In the genomic region with DNA sequence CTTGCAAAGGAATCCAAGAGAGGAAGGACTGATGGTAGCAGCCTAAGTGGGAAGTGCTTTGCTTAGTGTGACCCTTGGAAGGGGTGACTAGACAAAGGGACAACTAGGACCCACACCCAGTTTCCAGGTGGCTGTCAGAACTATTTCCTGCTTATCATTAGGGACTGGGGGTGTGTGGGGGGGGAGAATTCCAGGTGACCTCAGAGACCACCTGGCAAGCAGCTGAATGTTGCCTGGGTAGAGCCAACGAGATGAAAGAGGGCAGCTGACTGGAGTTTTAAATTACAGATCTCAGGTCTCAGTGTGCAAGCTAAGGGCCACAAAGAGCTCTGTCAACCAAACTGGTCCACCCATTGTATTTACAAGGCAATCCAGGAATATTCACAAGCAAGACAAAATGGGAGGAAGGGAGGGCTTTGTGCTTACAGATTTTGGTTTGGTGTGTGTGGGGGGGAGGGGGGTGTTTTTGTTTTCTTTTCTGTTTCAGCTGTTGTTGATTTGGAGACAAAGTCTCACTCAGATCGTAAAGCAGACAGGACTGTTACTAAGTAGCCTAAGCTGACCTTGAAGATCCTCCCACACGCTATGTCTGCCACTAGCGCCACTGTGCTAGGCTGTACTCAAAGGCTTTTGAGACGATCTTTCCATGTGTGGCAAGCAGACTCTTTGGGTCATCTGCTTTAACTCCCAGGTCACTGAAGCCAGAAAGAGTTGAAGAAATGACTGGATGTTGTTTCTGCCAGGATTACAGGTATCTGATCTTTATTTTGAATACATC, we compare ENCODE assay signal across 30 mouse cellular contexts. TPM values are rescaled to one million over a fixed set of nuclear protein-coding genes. Genes with fewer than 3 reads are reported as not detected.
DNase-seq lines count a peak whose midpoint lies in the region; ATAC-seq lines count a peak whose summit lies in the region.
"Had no signal": no experiment of that assay in that cellular context is flagged by ENCODE, and none has a peak within 500 bp of the region (broad histone marks: within the 10 kb centered on the region; RNA-seq: fewer than 3 reads in every experiment).

No protein-coding gene starts in this region.

- H3K27me3 ChIP-seq in hindbrain, embryonic 10.5 days (ENCODE audit: insufficient read depth, poor library complexity, severe bottlenecking): no peaks in the 10 kb centered on the region
- H3K27me3 ChIP-seq in hindbrain, embryonic 16.5 days (replicated peaks; ENCODE audit: control insufficient read depth, insufficient read depth, low read length): no peaks in the 10 kb centered on the region
- H3K27me3 ChIP-seq: embryonic facial prominence, embryonic 13.5 days; forebrain, embryonic 13.5 days; hindbrain, embryonic 13.5 days; limb, embryonic 13.5 days; lung, embryonic 15.5 days; midbrain, embryonic 12.5 days; stomach, embryonic 15.5 days had no signal

- H3K36me3 ChIP-seq in hindbrain, embryonic 10.5 days: no peaks in the 10 kb centered on the region
- H3K36me3 ChIP-seq in hindbrain, embryonic 16.5 days (ENCODE audit: control insufficient read depth, insufficient read depth, low read length): no peaks in the 10 kb centered on the region
- H3K36me3 ChIP-seq: embryonic facial prominence, embryonic 13.5 days; hindbrain, embryonic 13.5 days; limb, embryonic 13.5 days; lung, embryonic 15.5 days; midbrain, embryonic 12.5 days; stomach, embryonic 15.5 days had no signal

- H3K4me3 ChIP-seq in hindbrain, embryonic 10.5 days: no peak overlapping the region
- H3K4me3 ChIP-seq in hindbrain, embryonic 16.5 days (ENCODE audit: low read length): no peak overlapping the region
- H3K4me3 ChIP-seq: embryonic facial prominence, embryonic 13.5 days; forebrain, embryonic 13.5 days; hindbrain, embryonic 13.5 days; limb, embryonic 13.5 days; lung, embryonic 15.5 days; midbrain, embryonic 12.5 days; stomach, embryonic 15.5 days had no signal

- 36% methylated on average over 5 of the region's 5 CpGs for WGBS in hindbrain, embryonic 10.5 days
- WGBS in hindbrain, embryonic 16.5 days: 37% methylated on average over 5 of the region's 5 CpGs

- H3K27ac ChIP-seq in hindbrain, embryonic 10.5 days: peak overlapping the region; percentile 35; the same call in 1 of the 2 replicates
- no peak overlapping the region for H3K27ac ChIP-seq in hindbrain, embryonic 16.5 days (ENCODE audit: low read depth, low read length)
- H3K27ac ChIP-seq: embryonic facial prominence, embryonic 13.5 days; forebrain, embryonic 13.5 days; hindbrain, embryonic 13.5 days; limb, embryonic 13.5 days; lung, embryonic 15.5 days; midbrain, embryonic 12.5 days; stomach, embryonic 15.5 days had no signal

- no peak for DNase-seq in hindbrain, embryonic 10.5 days (ENCODE audit: low spot score)
- peak; percentile 70 for DNase-seq in testis, postnatal 14 days (ENCODE audit: low spot score)
- DNase-seq in testis, postnatal 10 days (ENCODE audit: low spot score): no peak
- peak; percentile 26 for DNase-seq in embryo, embryonic 11 days
- no peak for DNase-seq in spleen, postnatal 10 days (ENCODE audit: low spot score in 2 of 2)
- no peak for DNase-seq in adrenal gland, postnatal 10 days
- no peak for DNase-seq in Muller cell, postnatal 12 days (ENCODE audit: inconsistent ontology term)
- DNase-seq: adrenal gland, postnatal 25 days; cerebellum, adult 11-12 months; cerebellum, postnatal 10 days; gastrocnemius, postnatal 36 days; heart, adult 18-20 months; heart, postnatal 36 days; kidney, postnatal 14 days; right cerebral cortex, postnatal 14 days; thymus, adult 18-20 months; thymus, postnatal 25 days had no signal

- peaks cover 12% of the 10 kb centered on the region for H3K4me1 ChIP-seq in hindbrain, embryonic 10.5 days (replicated peaks)
- no peaks in the 10 kb centered on the region for H3K4me1 ChIP-seq in hindbrain, embryonic 16.5 days (ENCODE audit: control insufficient read depth, insufficient read depth, low read depth, low read length)
- H3K4me1 ChIP-seq: lung, embryonic 15.5 days; stomach, embryonic 15.5 days had no signal

- ATAC-seq in hindbrain, embryonic 16.5 days: no peak
- ATAC-seq: forebrain, embryonic 13.5 days; intestine, postnatal 0 days had no signal

- H3K9me3 ChIP-seq in hindbrain, embryonic 10.5 days: no peaks in the 10 kb centered on the region
- H3K9me3 ChIP-seq in hindbrain, embryonic 16.5 days (ENCODE audit: control insufficient read depth, low read length): no peaks in the 10 kb centered on the region
- H3K9me3 ChIP-seq: embryonic facial prominence, embryonic 13.5 days; forebrain, embryonic 13.5 days; hindbrain, embryonic 13.5 days; limb, embryonic 13.5 days; lung, embryonic 15.5 days; midbrain, embryonic 12.5 days; stomach, embryonic 15.5 days had no signal

- H3K4me2 ChIP-seq in hindbrain, embryonic 16.5 days (ENCODE audit: low read length): no peak overlapping the region
- H3K4me2 ChIP-seq: embryonic facial prominence, embryonic 13.5 days; forebrain, embryonic 13.5 days; heart, embryonic 11.5 days; hindbrain, embryonic 13.5 days; limb, embryonic 13.5 days; liver, embryonic 11.5 days; lung, embryonic 15.5 days; midbrain, embryonic 12.5 days; stomach, embryonic 15.5 days had no signal

- no peak overlapping the region for H3K9ac ChIP-seq in hindbrain, embryonic 16.5 days (ENCODE audit: low read depth, low read length)
- H3K9ac ChIP-seq: embryonic facial prominence, embryonic 13.5 days; forebrain, embryonic 13.5 days; hindbrain, embryonic 13.5 days; limb, embryonic 13.5 days; lung, embryonic 15.5 days; midbrain, embryonic 12.5 days; stomach, embryonic 15.5 days had no signal

RNA-seq across cellular contexts. Expression of gene Id4, which starts 15.6 kb away (rescaled TPM):
- 29.7 and 47.3 TPM in 2 replicates for polyA plus RNA-seq in hindbrain, embryonic 10.5 days (2016; fragmentation: Nextera tagmentation; extraction: Ambion mirVana)
- 20.2 and 59.5 TPM in 2 replicates for polyA plus RNA-seq in hindbrain, embryonic 16.5 days (2015; fragmentation: Nextera tagmentation; extraction: Ambion mirVana)
- 1 to 10 TPM; 5.0 to 5.3 TPM for total RNA-seq in adrenal gland, postnatal 10 days (2021)
- total RNA-seq: common myeloid progenitor, adult 5-6 weeks; megakaryocyte progenitor cell, adult 5-6 weeks had no signal

Comparison
In these comparisons a context has a peak if more than half of its experiments do, and no peak if none do; other contexts are left out.
1. DNase-seq: peak in testis, postnatal 14 days (single experiment) and embryo, embryonic 11 days (single experiment); none in hindbrain, embryonic 10.5 days (single experiment), testis, postnatal 10 days (single experiment), spleen, postnatal 10 days (0 of 2), adrenal gland, postnatal 10 days (single experiment) and Muller cell, postnatal 12 days (single experiment).